Mouse (Mus musculus) spleen, adult 2 months (tissue): ENCODE data around the gene Zmynd19.

ENCODE experiments used
- CTCF ChIP-seq: fragments of 200-500 bp; IDR thresholded peaks from 2 replicates; pipeline ENCODE4 v1.5.1; 2011; ENCODE audit warnings: mild to moderate bottlenecking, inconsistent platforms; ENCODE audit not compliant: insufficient read depth, insufficient read length, insufficient replicate concordance; ENCODE audit errors: extremely low read depth
- POLR2A ChIP-seq: fragments of 200-500 bp; IDR thresholded peaks from 2 replicates; pipeline ENCODE4 v1.6.1; 2011; ENCODE audit warnings: low read depth, low read length, inconsistent platforms

DNA sequence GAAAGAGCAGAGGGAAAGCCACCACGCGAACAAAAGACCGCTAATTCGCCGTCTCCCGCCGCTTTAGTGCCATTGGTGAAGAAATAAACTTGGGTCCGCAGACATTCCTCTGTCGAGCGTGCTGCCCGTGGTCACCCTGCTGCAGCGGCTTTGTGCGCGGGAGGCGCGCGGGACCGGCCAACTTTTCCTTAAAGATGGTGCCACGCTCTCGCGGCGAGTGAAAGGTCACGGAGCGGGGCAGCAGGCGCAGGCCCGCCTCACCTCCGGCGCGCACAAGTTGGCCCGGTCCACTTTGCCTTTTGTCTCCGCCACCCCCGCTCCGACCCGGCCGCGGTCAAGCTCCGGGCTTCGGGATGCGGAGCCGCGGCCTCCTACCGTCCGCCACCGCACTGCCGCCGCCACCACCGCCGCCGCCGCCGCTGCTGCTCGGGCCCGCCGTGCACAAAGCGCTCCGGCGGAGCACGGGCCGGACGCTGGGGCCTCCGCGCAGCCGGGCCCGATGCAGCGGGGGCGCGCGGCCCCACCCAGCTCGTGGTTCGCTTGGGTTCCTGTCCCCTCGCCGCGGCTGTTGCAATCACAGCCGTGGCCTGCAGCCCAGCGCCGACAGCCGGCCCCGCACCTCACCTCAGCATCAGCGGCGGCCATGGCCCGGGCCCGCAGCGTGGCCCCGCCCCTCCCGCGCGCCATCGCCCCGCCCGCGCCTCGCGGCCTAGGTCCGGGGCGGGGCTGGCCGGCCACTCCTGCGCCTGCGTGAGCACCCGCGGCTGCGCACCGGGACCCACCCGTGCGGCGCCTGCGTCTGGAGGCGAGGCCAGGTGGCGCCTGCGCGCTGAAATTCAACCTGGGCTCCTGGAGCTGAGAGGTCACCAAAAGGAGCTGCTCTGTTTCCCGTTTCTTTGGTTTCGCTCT lies 30.4 kb upstream of the Zmynd19 start, which contains the start of gene Ehmt1:
- TF ChIP-seq CTCF = no peak
- TF ChIP-seq POLR2A = peak; percentile 58
